Mouse (Mus musculus): ENCODE measurements around the gene Snx17. TPM values are rescaled to one million over a fixed set of nuclear protein-coding genes. Genes with fewer than 3 reads are reported as not detected.

Gene Snx17
- polyA plus RNA-seq, 1 experiment from 2014 or later = 120 TPM

DNA sequence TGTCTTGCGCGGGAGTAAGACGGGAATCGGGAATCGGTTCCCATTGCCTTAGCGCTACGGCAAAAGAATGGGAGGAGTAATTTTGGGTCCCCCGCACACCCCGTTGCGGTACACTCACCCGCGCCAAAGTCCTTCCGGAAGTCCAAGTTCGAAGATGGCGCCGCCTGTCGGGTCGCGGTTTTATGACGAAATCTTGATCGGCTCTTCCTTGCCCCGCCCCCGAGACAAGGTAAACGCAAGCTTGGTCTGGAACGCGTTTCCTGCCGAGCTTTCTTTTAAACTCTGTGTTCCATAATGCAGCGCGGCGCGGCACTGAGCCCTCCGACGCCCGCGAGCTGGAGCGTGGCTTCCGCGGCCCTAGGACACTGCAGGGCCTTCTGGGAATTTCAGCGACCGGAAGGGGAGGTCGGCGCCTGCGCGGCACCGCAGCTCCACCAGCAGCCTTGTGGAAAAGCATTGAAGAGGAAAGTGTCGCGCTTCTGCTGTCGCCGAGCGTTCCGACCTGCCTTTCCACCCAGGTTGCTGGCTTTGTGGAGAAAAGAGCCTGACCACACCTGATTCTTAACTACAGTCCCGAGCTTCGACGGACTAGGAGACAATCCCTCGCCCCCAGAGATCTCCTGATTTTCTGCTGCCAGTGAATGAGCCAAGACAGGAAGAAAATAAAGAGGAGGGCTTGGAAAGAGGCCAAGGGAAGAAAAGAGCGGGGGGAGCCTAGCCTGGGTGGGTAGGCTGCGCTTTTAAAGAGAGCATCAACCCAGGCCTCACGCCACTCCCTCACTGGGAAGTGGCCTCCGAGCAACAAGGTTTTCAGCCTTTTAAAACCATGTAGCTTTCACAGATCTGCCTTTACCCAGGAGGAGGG is 13.0 kb upstream of the Snx17 start, which contains the start of the genes Gm29609 and Gtf3c2:
Gm29609 (minus strand) TSS at position 146 of the 865 bp plus-strand sequence.
Gtf3c2 (minus strand) TSS at position 379 of the 865 bp plus-strand sequence.
- Histone ChIP-seq H3K9me3 (ENCODE audit: control insufficient read depth, low read length) (no peaks in the 10 kb centered on the region), H3K27me3 (replicated peaks; ENCODE audit: control insufficient read depth, insufficient read depth, low read length) (no peaks in the 10 kb centered on the region), H3K27ac (ENCODE audit: low read depth, low read length) (peak within 1 kb of the TSS; percentile 98), H3K36me3 (ENCODE audit: control insufficient read depth, insufficient read depth, low read length) (no peaks in the 10 kb centered on the region), H3K4me2 (ENCODE audit: low read length) (peak within 1 kb of the TSS; percentile 92), H3K9ac (ENCODE audit: low read depth, low read length) (peak within 1 kb of the TSS; percentile 84), H3K4me3 (ENCODE audit: low read length) (peak within 1 kb of the TSS; percentile 90), H3K4me1 (ENCODE audit: control insufficient read depth, insufficient read depth, low read depth, low read length) (peaks cover 7% of the 10 kb centered on the region; the same call in 1 of the 2 replicates)
- ATAC-seq = peak; percentile 99
- under 1% methylated on average over 59 of the region's 59 CpGs for WGBS

DNA sequence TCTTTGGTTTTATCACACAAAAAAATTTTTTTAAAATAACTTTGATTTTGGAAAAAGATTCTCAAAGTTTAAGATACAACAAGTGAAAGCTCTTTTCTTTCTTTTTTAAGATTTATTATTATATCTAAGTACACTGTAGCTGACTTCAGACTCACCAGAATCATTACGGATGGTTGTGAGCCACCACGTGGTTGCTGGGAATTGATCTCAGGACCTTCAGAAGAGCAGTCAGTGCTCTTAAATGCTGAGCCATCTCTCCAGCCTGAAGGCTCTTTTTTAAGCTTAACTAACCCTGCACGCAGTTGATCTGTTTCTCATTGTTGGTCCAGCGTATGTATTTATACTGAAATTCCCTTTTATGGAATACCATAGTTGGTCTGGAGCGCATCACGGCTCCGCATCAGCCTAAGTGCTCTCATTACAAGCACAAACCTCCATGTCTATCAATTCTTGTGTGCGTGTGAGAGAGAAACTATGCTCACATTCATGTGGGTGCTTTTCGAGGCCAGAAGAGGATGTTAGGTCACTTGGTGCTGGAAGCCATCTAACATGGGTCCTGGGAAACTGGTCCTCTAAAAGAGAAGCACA is 11.8 kb upstream of the Snx17 start:
- Histone ChIP-seq H3K4me2 (ENCODE audit: low read length) (no peak overlapping the region), H3K4me1 (ENCODE audit: control insufficient read depth, insufficient read depth, low read depth, low read length) (peaks cover 7% of the 10 kb centered on the region; the same call in 1 of the 2 replicates), H3K27ac (ENCODE audit: low read depth, low read length) (no peak overlapping the region), H3K27me3 (replicated peaks; ENCODE audit: control insufficient read depth, insufficient read depth, low read length) (no peaks in the 10 kb centered on the region), H3K36me3 (ENCODE audit: control insufficient read depth, insufficient read depth, low read length) (no peaks in the 10 kb centered on the region), H3K9me3 (ENCODE audit: control insufficient read depth, low read length) (no peaks in the 10 kb centered on the region), H3K9ac (ENCODE audit: low read depth, low read length) (no peak overlapping the region), H3K4me3 (ENCODE audit: low read length) (no peak overlapping the region)
- 93% methylated on average over 9 of the region's 9 CpGs for WGBS
- no peak for ATAC-seq

DNA sequence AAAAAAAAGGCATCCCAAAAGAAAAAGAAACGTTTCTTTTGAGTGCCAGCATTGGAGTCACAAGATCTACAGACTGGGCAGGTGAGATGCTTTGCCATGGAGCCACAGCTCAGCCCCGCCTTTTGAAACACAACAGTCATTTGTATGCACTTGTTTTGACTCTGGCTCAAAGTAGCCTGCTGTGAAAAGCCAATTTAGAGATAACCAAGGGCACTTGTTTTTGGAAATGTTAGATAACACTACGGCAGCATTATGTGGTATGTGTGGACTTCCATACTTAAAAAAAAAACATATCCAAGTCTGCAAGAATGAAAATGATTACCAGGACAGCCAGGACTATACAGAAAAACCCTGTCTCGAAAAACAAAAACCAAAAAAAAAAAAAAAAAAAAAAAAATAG is 9.3 kb upstream of the Snx17 start:
- no peak overlapping the region for H3K4me3 ChIP-seq (ENCODE audit: low read length)
- H3K4me1 ChIP-seq (ENCODE audit: control insufficient read depth, insufficient read depth, low read depth, low read length) = peaks cover 4% of the 10 kb centered on the region; the same call in 1 of the 2 replicates
- H3K36me3 ChIP-seq (ENCODE audit: control insufficient read depth, insufficient read depth, low read length) = peaks cover 19% of the 10 kb centered on the region
- H3K9me3 ChIP-seq (ENCODE audit: control insufficient read depth, low read length) = no peaks in the 10 kb centered on the region
- H3K4me2 ChIP-seq (ENCODE audit: low read length) = no peak overlapping the region
- no peaks in the 10 kb centered on the region for H3K27me3 ChIP-seq (replicated peaks; ENCODE audit: control insufficient read depth, insufficient read depth, low read length)
- 61% methylated on average over 4 of the region's 4 CpGs for WGBS
- H3K9ac ChIP-seq (ENCODE audit: low read depth, low read length) = no peak overlapping the region
- no peak overlapping the region for H3K27ac ChIP-seq (ENCODE audit: low read depth, low read length)
- no peak for ATAC-seq

GRCm38 (mm10) chr5:31188223-31188840 is 4.7 kb upstream of the Snx17 start:
- ATAC-seq = no peak
- Histone ChIP-seq H3K27ac (ENCODE audit: low read depth, low read length) (no peak overlapping the region), H3K4me1 (ENCODE audit: control insufficient read depth, insufficient read depth, low read depth, low read length) (peaks cover 11% of the 10 kb centered on the region), H3K4me2 (ENCODE audit: low read length) (no peak overlapping the region), H3K9me3 (ENCODE audit: control insufficient read depth, low read length) (no peaks in the 10 kb centered on the region), H3K36me3 (ENCODE audit: control insufficient read depth, insufficient read depth, low read length) (peaks cover 35% of the 10 kb centered on the region), H3K27me3 (replicated peaks; ENCODE audit: control insufficient read depth, insufficient read depth, low read length) (no peaks in the 10 kb centered on the region), H3K4me3 (ENCODE audit: low read length) (no peak overlapping the region), H3K9ac (ENCODE audit: low read depth, low read length) (no peak overlapping the region)
- WGBS = 69% methylated on average over 4 of the region's 4 CpGs

- Histone ChIP-seq H3K4me1 (ENCODE audit: control insufficient read depth, insufficient read depth, low read depth, low read length) (peaks cover 20% of the 10 kb centered on the region), H3K27me3 (replicated peaks; ENCODE audit: control insufficient read depth, insufficient read depth, low read length) (no peaks in the 10 kb centered on the region), H3K9me3 (ENCODE audit: control insufficient read depth, low read length) (no peaks in the 10 kb centered on the region), H3K36me3 (ENCODE audit: control insufficient read depth, insufficient read depth, low read length) (peaks cover 37% of the 10 kb centered on the region), H3K4me2 (ENCODE audit: low read length) (no peak overlapping the region), H3K27ac (ENCODE audit: low read depth, low read length) (no peak overlapping the region), H3K9ac (ENCODE audit: low read depth, low read length) (no peak overlapping the region), H3K4me3 (ENCODE audit: low read length) (no peak overlapping the region)
- ATAC-seq = no peak
- 95% methylated on average over 9 of the region's 9 CpGs for WGBS
Observed at GRCm38 (mm10) chr5:31190201-31190600, 2.8 kb upstream of the Snx17 start.

- Histone ChIP-seq H3K4me1 (ENCODE audit: control insufficient read depth, insufficient read depth, low read depth, low read length) (peaks cover 20% of the 10 kb centered on the region), H3K9ac (ENCODE audit: low read depth, low read length) (peak overlapping the region; percentile 76), H3K9me3 (ENCODE audit: control insufficient read depth, low read length) (no peaks in the 10 kb centered on the region), H3K4me2 (ENCODE audit: low read length) (peak overlapping the region; percentile 72), H3K4me3 (ENCODE audit: low read length) (peak overlapping the region; percentile 86), H3K27ac (ENCODE audit: low read depth, low read length) (peak overlapping the region; percentile 86), H3K27me3 (replicated peaks; ENCODE audit: control insufficient read depth, insufficient read depth, low read length) (no peaks in the 10 kb centered on the region), H3K36me3 (ENCODE audit: control insufficient read depth, insufficient read depth, low read length) (peaks cover 50% of the 10 kb centered on the region)
- no peak for ATAC-seq
- 19% methylated on average over 37 of the region's 42 CpGs for WGBS
Observed at GRCm38 (mm10) chr5:31192045-31192938, 735 bp upstream of the Snx17 start.

DNA sequence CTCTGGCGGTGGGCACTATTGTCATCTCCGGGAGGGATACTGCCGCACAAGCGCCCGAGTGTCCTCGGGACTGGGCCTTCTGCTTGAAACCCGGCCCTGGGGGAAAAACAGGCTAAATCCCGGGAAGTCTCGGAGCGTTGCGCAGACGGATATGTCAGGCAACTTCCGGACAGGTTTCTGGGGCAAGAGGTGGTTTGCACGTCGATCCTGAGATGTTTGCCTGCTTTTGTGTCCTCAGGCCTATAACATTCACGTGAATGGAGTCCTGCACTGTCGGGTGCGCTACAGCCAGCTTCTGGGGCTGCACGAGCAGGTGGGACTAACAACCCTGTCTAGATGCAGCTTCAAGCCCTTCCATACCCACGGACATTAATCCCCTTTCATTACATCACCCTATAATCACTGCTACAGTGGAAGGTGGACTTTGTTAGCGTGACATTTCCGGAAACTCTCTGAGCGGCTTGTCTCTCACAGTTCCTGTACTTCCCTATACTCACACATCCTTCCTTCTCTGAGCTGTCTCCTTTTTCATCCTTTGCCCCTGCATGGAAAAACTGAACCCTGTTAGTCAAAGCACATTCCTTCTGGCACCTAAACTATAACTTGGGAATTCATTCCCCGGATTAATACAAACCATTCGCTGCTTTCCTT is 729 bp downstream of the Snx17 start:
- Histone ChIP-seq H3K4me2 (ENCODE audit: low read length) (peak overlapping the region; percentile 79), H3K9me3 (ENCODE audit: control insufficient read depth, low read length) (no peaks in the 10 kb centered on the region), H3K9ac (ENCODE audit: low read depth, low read length) (peak overlapping the region; percentile 90), H3K36me3 (ENCODE audit: control insufficient read depth, insufficient read depth, low read length) (peaks cover 49% of the 10 kb centered on the region), H3K27me3 (replicated peaks; ENCODE audit: control insufficient read depth, insufficient read depth, low read length) (no peaks in the 10 kb centered on the region), H3K27ac (ENCODE audit: low read depth, low read length) (peak overlapping the region; percentile 88), H3K4me1 (ENCODE audit: control insufficient read depth, insufficient read depth, low read depth, low read length) (peaks cover 20% of the 10 kb centered on the region), H3K4me3 (ENCODE audit: low read length) (peak overlapping the region; percentile 86)
- ATAC-seq = no peak
- WGBS = 15% methylated on average over 25 of the region's 25 CpGs
